Mouse (Mus musculus): ENCODE measurements around the gene Fat1.

- TF ChIP-seq POLR2A (IDR thresholded peaks at IDR 0.05; ENCODE audit: insufficient read length, low read depth) (no peak), MYOG (IDR thresholded peaks at IDR 0.05; ENCODE audit: control insufficient read depth in 1 of 3, insufficient read depth in 1 of 3, insufficient read length in 2 of 3, low read depth in 2 of 3) (no peak), E2F4 (IDR thresholded peaks at IDR 0.05; ENCODE audit: insufficient read depth) (no peak), REST (IDR thresholded peaks at IDR 0.05; ENCODE audit: insufficient read depth, insufficient read length) (no peak)
Observed at GRCm38 (mm10) chr8:45055500-45055899, 120.3 kb downstream of the Fat1 start.

Measured in myocyte (in vitro differentiated cells).